Mouse (Mus musculus): Measurements from ENCODE around the gene Zfhx3.
A peak's percentile ranks its signal among the peaks of the same experiment; 100 is the strongest.
"Not testable (repeated sequence)": the region's sequence is repeated elsewhere in the genome, so short reads cannot be mapped to it uniquely, and the experiment has no call there.

Gene Zfhx3

GRCm38 (mm10) chr8:107941922-107942694 is at the start of gene Zfhx3:
TSS of gene Zfhx3 (plus strand) at chr8:107942644.
- no peak for DNase-seq (ENCODE audit: extremely low spot score, low read depth, low spot score)

- DNase-seq (ENCODE audit: extremely low spot score, low read depth, low spot score): no peak
Observed at GRCm38 (mm10) chr8:107918984-107919383, 23.5 kb upstream of the Zfhx3 start.

GRCm38 (mm10) chr8:107926149-107926548 is 16.3 kb upstream of the Zfhx3 start:
- no peak for DNase-seq (ENCODE audit: extremely low spot score, low read depth, low spot score)

- no peak for DNase-seq (ENCODE audit: extremely low spot score, low read depth, low spot score)
Observed at GRCm38 (mm10) chr8:107936725-107937124, 5.7 kb upstream of the Zfhx3 start.

GRCm38 (mm10) chr8:107938231-107938630 is 4.2 kb upstream of the Zfhx3 start:
- DNase-seq (ENCODE audit: extremely low spot score, low read depth, low spot score): not testable (repeated sequence)

GRCm38 (mm10) chr8:107940181-107940580 is 2.3 kb upstream of the Zfhx3 start:
- DNase-seq (ENCODE audit: extremely low spot score, low read depth, low spot score): no peak

GRCm38 (mm10) chr8:107942752-107943510 is 487 bp downstream of the Zfhx3 start:
- no peak for DNase-seq (ENCODE audit: extremely low spot score, low read depth, low spot score)

DNA sequence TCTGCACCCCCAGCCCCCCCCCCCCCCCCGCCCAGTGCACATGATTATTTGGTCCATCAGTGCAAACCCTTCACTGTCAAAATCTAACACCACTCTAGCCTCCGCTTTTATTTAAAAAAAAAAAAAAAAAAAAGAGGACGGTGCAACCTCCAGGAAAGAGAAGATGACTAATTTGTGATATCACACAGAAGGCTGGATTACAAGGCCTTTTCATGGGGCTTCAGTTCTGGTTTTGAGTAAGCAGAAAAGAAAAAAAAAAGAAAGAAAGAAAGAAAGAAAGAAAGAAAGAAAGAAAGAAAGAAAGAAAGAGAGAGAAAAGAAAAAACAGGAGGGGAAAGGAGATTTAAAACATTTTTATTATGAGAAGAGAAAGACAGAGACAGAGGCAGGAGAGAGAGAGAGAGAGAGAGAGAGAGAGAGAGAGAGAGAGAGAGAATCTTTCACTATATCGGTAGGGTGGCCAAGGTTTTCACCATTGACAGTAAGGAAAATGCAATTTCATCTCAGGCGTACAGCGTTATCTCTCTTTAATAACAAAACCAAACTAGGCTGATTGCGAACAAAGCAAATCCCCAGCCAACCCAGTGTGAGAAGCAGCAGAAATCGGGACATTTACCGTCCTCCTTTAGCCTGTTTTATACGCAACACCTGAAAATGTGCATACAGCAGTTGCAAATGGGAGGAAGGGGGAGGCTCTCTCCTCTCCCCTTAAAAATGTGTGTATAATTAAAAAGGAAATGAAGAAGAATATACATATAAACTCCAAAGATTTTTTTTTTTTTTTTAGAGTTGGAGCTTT is 1.3 kb downstream of the Zfhx3 start:
- DNase-seq (ENCODE audit: extremely low spot score, low read depth, low spot score): no peak

DNA sequence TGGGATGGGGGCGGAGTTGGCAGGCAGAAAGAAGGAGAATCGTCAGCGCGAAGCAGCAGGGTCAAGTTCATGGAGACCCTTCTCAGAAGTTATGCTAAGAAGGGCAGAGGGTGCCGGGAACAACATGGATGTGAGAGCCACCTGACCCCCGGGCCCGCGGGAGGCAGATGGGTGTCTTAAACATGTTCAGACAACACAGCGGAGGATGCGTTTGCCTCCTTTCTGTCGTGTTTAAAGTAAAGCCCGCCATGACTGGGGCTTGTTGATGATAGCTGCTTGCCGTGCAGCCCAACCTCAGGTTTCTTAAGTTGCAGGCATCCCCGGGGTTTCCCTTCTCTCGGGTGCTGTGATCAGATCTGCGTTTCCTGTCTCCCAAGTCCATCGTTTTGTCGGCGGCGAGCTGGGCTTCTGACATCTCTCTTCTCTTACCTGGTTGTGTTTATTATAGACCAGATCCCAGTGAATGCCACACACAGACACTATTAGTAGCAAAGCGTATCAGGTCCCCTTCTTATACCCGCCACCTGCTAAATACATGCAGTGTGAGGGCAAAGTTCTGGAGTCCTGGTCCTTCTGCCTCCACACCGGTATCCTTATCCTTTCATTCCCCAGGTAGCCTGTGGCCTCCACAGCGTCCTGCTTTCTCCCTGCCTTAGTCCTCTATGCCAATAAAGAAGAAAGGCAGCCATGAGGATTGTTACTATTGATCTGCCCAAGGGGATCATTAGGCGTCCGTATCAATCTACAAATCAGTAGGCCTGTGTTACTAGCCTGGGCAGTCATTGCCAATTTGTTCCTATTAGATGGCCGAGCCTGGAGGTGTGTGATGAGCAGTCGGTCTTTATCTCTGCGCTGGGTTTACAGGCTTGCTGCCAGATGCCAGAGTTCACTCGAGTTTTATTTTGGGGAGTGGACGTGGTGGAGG is 2.5 kb downstream of the Zfhx3 start:
- no peak for DNase-seq (ENCODE audit: extremely low spot score, low read depth, low spot score)

DNA sequence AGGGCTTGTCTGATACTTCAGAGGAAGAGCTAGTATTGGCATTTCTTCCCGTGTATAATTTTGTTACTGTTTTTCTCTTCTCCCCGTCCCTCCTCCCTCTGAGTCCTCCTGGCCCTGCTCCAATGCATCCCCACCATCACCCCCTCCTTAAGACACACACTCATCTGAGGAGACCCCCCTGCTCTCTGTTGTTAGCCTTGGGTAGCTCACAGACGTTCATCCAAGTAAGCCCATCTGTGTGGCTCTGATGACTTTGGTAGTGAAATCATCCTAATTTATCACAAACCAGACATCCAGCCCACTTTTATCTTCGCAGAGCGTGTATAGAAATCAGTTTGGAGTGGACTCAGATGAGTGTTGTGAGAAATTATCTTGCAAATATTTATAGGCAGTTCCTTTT is 4.4 kb downstream of the Zfhx3 start:
- DNase-seq (ENCODE audit: extremely low spot score, low read depth, low spot score): no peak

GRCm38 (mm10) chr8:107955887-107956286 is 13.4 kb downstream of the Zfhx3 start:
- DNase-seq (ENCODE audit: extremely low spot score, low read depth, low spot score): no peak

DNA sequence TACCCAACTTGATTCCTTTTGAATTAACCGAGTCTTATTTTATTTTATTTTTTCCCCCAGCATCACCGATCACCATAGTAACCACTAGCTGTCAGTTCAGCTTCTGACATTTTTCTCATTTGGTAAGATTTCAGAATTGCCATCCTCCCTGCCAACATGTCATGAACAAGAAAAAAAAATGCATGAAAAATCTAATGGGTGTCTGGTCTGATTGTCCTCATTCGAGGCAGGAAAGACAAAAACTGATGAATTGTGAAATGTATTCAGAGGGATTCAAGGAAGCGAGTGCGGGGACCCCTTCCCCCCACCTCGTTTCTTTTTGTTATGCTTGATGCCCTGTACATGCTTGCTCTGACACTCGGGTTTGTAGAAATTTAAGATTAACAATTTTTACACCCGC is 15.1 kb downstream of the Zfhx3 start:
- no peak for DNase-seq (ENCODE audit: extremely low spot score, low read depth, low spot score)

GRCm38 (mm10) chr8:107960466-107960865 is 18.0 kb downstream of the Zfhx3 start:
- no peak for DNase-seq (ENCODE audit: extremely low spot score, low read depth, low spot score)

GRCm38 (mm10) chr8:107960878-107961277 is 18.4 kb downstream of the Zfhx3 start:
- no peak for DNase-seq (ENCODE audit: extremely low spot score, low read depth, low spot score)

DNA sequence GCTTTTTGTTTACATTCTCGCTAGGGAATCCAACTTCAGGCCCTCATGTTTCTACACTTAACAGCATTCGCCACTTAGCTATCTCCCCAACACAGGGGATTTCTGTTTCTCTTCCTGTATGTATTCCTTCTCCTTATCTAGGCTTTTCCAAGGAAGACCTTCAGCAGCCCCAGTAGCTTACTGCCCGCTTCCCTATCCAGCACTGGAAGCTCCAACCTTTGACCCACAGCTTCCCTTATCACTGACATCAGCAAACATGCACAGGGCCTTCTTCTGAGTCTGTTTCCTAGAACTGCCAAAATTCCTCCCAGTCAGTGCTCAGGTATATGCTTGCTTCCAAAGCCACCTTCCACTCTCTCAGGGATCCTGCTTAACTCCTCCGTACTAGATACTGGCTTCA is 29.8 kb downstream of the Zfhx3 start:
- DNase-seq (ENCODE audit: extremely low spot score, low read depth, low spot score): no peak

DNA sequence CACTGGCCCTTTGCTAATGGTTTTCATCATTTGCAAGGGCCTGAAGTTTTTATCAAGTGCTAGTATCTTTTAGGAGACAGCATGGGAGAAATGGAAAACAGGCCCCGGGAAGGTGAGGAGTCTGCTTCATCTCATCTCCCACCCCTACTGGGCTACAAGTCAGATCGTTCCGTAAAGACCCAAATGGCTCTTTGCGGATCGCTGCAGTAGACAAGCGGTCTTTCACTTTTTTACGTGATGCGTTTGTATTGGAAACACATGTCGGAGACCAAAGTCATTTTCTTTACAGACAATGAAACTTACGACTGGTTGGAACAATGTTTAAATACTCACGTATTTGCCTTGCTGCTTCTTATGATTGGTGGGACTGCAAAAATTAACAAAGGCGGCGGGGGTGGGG is 32.0 kb downstream of the Zfhx3 start:
- DNase-seq (ENCODE audit: extremely low spot score, low read depth, low spot score): peak; percentile 39

GRCm38 (mm10) chr8:107978247-107978646 is 35.8 kb downstream of the Zfhx3 start:
- no peak for DNase-seq (ENCODE audit: extremely low spot score, low read depth, low spot score)

DNA sequence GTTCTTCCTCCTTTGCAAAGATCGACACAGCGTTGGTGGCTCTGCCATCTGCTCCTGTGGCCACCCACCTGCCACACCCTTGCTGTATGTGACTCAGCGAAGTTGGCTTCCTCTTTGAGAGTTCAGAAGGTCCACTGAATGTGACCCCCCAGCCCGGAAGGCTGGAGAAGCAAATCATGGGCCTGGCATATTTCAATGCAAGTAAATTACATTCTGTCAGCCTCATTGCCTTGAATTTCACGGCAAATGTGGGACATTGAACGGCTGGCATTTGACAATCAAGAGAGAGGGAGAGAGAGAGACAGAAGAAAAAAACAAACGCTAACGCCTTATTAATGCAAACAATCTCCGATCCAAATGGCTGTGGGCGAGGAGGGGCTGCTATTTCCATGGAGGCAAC is 38.2 kb downstream of the Zfhx3 start:
- DNase-seq (ENCODE audit: extremely low spot score, low read depth, low spot score): no peak

DNA sequence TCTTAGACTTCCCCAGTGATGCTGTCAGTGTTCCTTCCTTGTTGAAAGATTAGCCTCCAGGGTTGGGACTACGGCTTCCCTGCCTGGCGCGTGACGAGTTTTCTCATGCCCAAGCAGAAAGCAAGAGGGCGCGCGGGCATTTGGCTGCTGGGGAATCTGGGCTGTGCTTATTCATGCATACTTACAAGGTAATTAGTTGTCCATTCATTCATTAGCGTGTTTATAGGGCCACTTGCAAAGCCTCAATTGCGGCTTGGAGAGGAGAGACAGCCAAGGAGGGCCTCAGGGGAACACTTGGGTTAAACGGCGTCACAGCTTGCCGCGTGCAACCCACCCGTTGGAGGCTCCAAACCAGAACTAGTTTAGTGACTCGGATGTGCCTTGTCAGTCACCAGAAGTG is 44.2 kb downstream of the Zfhx3 start:
- no peak for DNase-seq (ENCODE audit: extremely low spot score, low read depth, low spot score)

DNA sequence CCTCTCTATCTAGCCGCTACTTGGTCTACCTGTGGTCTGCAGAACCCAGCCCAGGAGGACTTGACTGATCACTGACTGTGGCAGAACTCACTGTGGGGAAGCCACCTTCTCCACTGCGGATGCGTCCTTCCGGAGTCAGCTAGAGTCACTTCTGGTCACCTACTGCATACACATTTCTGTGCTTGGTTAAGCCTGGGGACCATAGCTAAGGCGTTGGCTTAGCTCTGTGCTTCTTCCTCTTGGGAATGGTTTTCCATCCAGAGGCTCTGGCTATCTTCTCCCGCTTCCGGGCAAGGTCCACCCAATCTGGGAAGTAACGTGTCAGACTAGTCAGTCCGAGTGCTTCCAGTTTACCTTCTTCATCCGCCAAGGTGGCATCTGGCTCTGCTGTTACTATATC is 56.4 kb downstream of the Zfhx3 start:
- no peak for DNase-seq (ENCODE audit: extremely low spot score, low read depth, low spot score)

DNA sequence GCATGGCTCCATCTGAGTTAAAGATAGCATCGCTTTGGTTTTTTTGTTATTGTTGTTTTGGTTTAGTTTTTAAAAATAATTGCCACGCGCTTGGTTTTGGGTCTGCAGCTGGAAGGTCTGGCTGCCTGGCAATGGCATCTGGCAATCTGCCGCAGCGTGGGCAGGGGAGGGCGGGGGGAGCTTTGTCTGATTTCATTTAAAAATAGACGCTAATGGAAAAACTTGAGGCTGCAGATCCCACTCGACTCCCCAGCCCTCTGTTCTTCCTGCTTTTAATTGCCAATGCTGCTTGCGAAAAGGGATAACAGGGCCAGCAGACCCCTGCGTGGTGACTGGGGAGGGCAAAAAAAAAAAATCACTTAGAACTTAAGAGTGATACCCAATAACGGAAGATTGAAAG is 69.1 kb downstream of the Zfhx3 start:
- no peak for DNase-seq (ENCODE audit: extremely low spot score, low read depth, low spot score)
